Mouse (Mus musculus) stomach, embryonic 14.5 days (tissue): ENCODE data around the gene Fyttd1. TPM values are rescaled to one million over a fixed set of nuclear protein-coding genes. Genes with fewer than 3 reads are reported as not detected.

Experiments used
- polyA plus RNA-seq: library from polyadenylated mRNA; unstranded; fragments of >200 nt; fragmentation: Nextera tagmentation; extraction: Ambion mirVana; gene quantifications from 2 replicates; pipeline ENCODE4 v1.2.1, GENCODE M21; 2014

Gene Fyttd1
- polyA plus RNA-seq, 1 experiment from 2014 or later: 137 TPM

Other genes with a start within 250 kb of the Fyttd1 start
- gene Tnk2, start 233.6 kb upstream of the Fyttd1 start, polyA plus RNA-seq: 13.1 and 17.1 TPM in 2 replicates
- gene Muc4, start 141.6 kb upstream of the Fyttd1 start, polyA plus RNA-seq: 8.7 and 8.8 TPM in 2 replicates
- 0.25 TPM in 1 of 2 replicates, not detected in the other for gene Muc20, start 80.1 kb upstream of the Fyttd1 start, polyA plus RNA-seq
- not detected in 2 replicates for gene Smbd1, start 67.0 kb upstream of the Fyttd1 start, polyA plus RNA-seq
- gene Rubcn, start 266 bp downstream of the Fyttd1 start, polyA plus RNA-seq: 17.8 and 18.8 TPM in 2 replicates
- gene Lrch3, start 36.6 kb downstream of the Fyttd1 start, polyA plus RNA-seq: 31.1 and 34.1 TPM in 2 replicates
- gene Iqcg, start 178.7 kb downstream of the Fyttd1 start, polyA plus RNA-seq: 2.6 and 2.7 TPM in 2 replicates
- gene Rpl35a, start 179.0 kb downstream of the Fyttd1 start, polyA plus RNA-seq: 1,070 and 1,136 TPM in 2 replicates
- 3.5 and 4.1 TPM in 2 replicates for gene Lmln, start 185.0 kb downstream of the Fyttd1 start, polyA plus RNA-seq